Mouse (Mus musculus) lung, postnatal 0 days (tissue): Measurements from ENCODE around the gene Cd180.

Source experiments
- CTCF ChIP-seq: IDR thresholded peaks from 2 replicates; pipeline ENCODE4 v1.5.1; 2016; ENCODE audit warnings: antibody characterized with exemption, mild to moderate bottlenecking
- EP300 ChIP-seq: IDR thresholded peaks from 2 replicates; pipeline ENCODE4 v1.6.1; 2016; ENCODE audit warnings: antibody characterized with exemption, mild to moderate bottlenecking, control low read depth

DNA sequence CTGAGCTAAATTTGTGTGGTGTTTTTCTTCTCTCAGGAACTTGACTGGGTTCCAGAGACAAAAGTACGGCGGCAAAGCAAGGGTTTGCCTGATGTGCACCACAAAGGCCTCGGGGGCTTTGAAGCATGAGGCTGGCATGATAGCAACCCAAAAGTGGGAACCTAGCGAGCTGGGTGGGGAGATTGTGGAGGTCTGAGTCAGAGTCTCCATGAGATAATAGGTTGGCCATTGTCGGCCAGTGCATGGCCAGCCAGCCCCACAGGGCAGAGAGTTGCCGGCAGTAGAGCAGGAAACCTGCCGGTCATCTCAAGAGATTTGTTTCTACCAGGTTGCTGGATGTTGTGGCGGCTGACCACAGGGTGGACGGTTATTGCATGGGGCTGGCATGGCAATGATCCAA, 25.5 kb upstream of the Cd180 start:
- no peak for TF ChIP-seq CTCF
- no peak for TF ChIP-seq EP300
